ENCODE assay signal across 11 mouse cellular contexts in the genomic region with DNA sequence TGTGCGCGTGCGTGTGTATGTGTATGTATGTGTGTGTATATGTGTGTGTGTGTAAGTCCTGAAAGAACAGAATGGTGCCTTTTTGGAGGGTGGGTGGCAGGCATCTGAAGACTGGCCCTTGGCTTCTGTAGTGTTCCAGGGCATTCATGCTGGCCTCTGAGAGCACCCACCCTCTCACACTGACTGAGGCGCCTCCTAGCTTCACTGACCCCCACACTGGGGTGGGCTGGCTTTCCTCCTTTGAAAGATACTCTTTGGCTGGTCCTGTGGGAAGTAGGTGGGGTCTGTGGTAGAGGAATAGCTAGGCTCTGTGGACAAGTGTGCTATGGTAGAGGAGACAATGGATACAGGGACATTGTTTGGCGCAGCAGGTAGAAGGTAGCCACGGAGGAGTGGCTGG.
DNase-seq lines count a peak whose midpoint lies in the region; ATAC-seq and TF ChIP-seq lines count a peak whose summit lies in the region.
"Had no signal": no experiment of that assay in that cellular context is flagged by ENCODE, and none has a peak within 500 bp of the region (broad histone marks: within the 10 kb centered on the region; RNA-seq: fewer than 3 reads in every experiment).

No protein-coding gene starts in this region.

- peak overlapping the region; percentile 95; the same call in 1 of the 2 replicates for H3K27ac ChIP-seq in lung, embryonic 14.5 days (ENCODE audit: low read depth)
- H3K27ac ChIP-seq in limb, embryonic 12.5 days = peak overlapping the region; percentile 86; the same call in 1 of the 2 replicates
- peak overlapping the region; percentile 91 for H3K27ac ChIP-seq in stomach, embryonic 16.5 days (ENCODE audit: low read length)

- H3K9me3 ChIP-seq in lung, embryonic 14.5 days (ENCODE audit: low read depth, low read length) = no peaks in the 10 kb centered on the region; the same call in 1 of the 2 replicates
- H3K9me3 ChIP-seq in limb, embryonic 12.5 days = no peaks in the 10 kb centered on the region
- no peaks in the 10 kb centered on the region for H3K9me3 ChIP-seq in stomach, embryonic 16.5 days (replicated peaks; ENCODE audit: control insufficient read depth, low read length)
- H3K9me3 ChIP-seq: liver, embryonic 13.5 days had no signal

- H3K4me3 ChIP-seq in lung, embryonic 14.5 days (ENCODE audit: low read depth, low read length) = no peak overlapping the region
- H3K4me3 ChIP-seq in limb, embryonic 12.5 days (replicated peaks) = no peak overlapping the region
- no peak overlapping the region for H3K4me3 ChIP-seq in stomach, embryonic 16.5 days (replicated peaks; ENCODE audit: low read length)
- H3K4me3 ChIP-seq: erythroblast, embryonic 14.5 days; liver, embryonic 13.5 days had no signal

- no peak for ATAC-seq in lung, embryonic 14.5 days (ENCODE audit: insufficient read depth)
- no peak for ATAC-seq in limb, embryonic 12.5 days (ENCODE audit: insufficient number of reproducible peaks, insufficient read depth, low FRiP score, low TSS enrichment, low read depth)
- ATAC-seq in stomach, embryonic 16.5 days (ENCODE audit: insufficient read depth, low FRiP score) = no peak

- DNase-seq in heart, adult 11 months = peak; percentile 89
- no peak for DNase-seq in heart, adult 18-20 months
- DNase-seq in lung, embryonic 14.5 days = no peak
- no peak for DNase-seq in lung, postnatal 4 days
- no peak for DNase-seq in adrenal gland, postnatal 4 days (ENCODE audit: low spot score in 2 of 2)
- DNase-seq in left cerebral cortex, postnatal 10 days (ENCODE audit: extremely low spot score in 1 of 2, low spot score in 2 of 2) = no peak
- DNase-seq: kidney, adult 8-10 months; liver, embryonic 13.5 days had no signal

- no peaks in the 10 kb centered on the region for H3K27me3 ChIP-seq in lung, embryonic 14.5 days (ENCODE audit: insufficient read depth, low read length)
- H3K27me3 ChIP-seq in limb, embryonic 12.5 days = no peaks in the 10 kb centered on the region
- no peaks in the 10 kb centered on the region for H3K27me3 ChIP-seq in stomach, embryonic 16.5 days (ENCODE audit: control insufficient read depth, insufficient read depth, low read length)

- no peaks in the 10 kb centered on the region for H3K36me3 ChIP-seq in lung, embryonic 14.5 days (ENCODE audit: insufficient read depth)
- no peaks in the 10 kb centered on the region for H3K36me3 ChIP-seq in limb, embryonic 12.5 days
- H3K36me3 ChIP-seq in stomach, embryonic 16.5 days (ENCODE audit: control insufficient read depth, insufficient read depth, low read length) = no peaks in the 10 kb centered on the region
- H3K36me3 ChIP-seq: liver, embryonic 13.5 days had no signal

- no peak for TF ChIP-seq CTCF in lung, embryonic 14.5 days (IDR thresholded peaks at IDR 0.05; ENCODE audit: low read depth)

- peaks cover 26% of the 10 kb centered on the region for H3K4me1 ChIP-seq in lung, embryonic 14.5 days (ENCODE audit: insufficient read depth)
- H3K4me1 ChIP-seq in limb, embryonic 12.5 days (replicated peaks) = peaks cover 49% of the 10 kb centered on the region
- peaks cover 38% of the 10 kb centered on the region for H3K4me1 ChIP-seq in stomach, embryonic 16.5 days (ENCODE audit: control insufficient read depth, insufficient read depth, low read length)

- 72% methylated on average over 6 of the region's 6 CpGs for WGBS in lung, embryonic 14.5 days
- WGBS in limb, embryonic 12.5 days = 78% methylated on average over 6 of the region's 6 CpGs
- WGBS in stomach, embryonic 16.5 days = 83% methylated on average over 6 of the region's 6 CpGs

- no peak overlapping the region for H3K9ac ChIP-seq in lung, embryonic 14.5 days
- H3K9ac ChIP-seq in limb, embryonic 12.5 days (replicated peaks) = no peak overlapping the region
- H3K9ac ChIP-seq in stomach, embryonic 16.5 days (ENCODE audit: low read length) = no peak overlapping the region
- H3K9ac ChIP-seq: liver, embryonic 13.5 days had no signal

- intact Hi-C loops in left cerebral cortex, postnatal 10 days (cut with DNase I) = no loop called here

- H3K4me2 ChIP-seq in lung, embryonic 14.5 days = no peak overlapping the region
- H3K4me2 ChIP-seq in limb, embryonic 12.5 days = no peak overlapping the region
- H3K4me2 ChIP-seq in stomach, embryonic 16.5 days (ENCODE audit: low read depth, low read length) = no peak overlapping the region
- H3K4me2 ChIP-seq: liver, embryonic 13.5 days had no signal
